Mouse (Mus musculus) large intestine, adult 2 months (tissue): ENCODE data around the gene Psmc1. TPM values are rescaled to one million over a fixed set of nuclear protein-coding genes. Genes with fewer than 3 reads are reported as not detected.

ENCODE experiments used
- DNase-seq: peaks from one replicate; pipeline ENCODE4 v3.0.0-alpha.2; 2012; ENCODE audit warnings: low read depth, low spot score
- WGBS: fragments of 180-500 bp; shearing (Covaris S2); methylation state at CpG from one replicate; pipeline ENCODE4 v1.1.7; 2018; 5-methylcytosine and 5-hydroxymethylcytosine counted together
- polyA plus RNA-seq: library from polyadenylated mRNA; depleted of rRNA; stranded (reverse); fragments of >200 nt; gene quantifications from 2 replicates; pipeline ENCODE4 v1.2.3, GENCODE M21; 2012; rRNA removed

The Psmc1 gene
- polyA plus RNA-seq = 41.6 and 42.8 TPM in 2 replicates

DNA sequence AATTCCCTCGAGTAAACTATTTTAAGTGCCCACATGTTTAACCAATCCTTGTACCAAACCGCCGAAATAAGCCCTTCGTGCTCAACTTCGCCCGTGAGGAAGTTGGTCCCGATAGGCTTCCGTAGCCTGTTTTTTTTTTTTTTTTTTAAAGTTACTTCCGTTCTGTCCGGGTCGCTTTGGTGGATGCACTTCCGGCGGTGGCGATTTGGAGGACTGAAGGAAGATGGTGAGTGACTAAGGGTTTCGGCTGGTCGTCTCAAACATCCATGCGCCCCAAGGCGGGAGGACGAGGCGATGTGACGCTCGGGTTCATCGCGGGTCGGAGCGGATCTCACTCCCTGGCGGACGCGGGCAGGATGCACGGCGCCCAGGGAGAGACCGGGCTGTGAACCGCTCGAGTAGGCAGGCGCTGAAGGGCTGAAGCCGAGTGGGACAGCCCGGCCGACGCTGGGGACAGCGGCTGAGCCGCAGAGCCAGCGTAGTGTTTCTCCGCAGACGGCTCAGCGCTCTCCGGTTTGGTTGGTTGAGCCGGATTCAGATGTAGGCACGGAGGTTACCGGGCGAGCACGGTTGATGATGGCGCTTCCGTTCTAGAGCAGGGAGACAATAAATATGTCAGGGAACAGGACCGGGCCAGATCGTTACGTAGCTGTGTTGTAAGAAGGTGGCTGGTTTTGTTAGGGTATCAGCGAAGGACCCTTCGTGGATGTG lies at the start of gene Psmc1:
Gene Psmc1, plus strand, starts transcription at position 169 of the 711 bp plus-strand sequence.
- under 1% methylated on average over 58 of the region's 58 CpGs for WGBS

DNA sequence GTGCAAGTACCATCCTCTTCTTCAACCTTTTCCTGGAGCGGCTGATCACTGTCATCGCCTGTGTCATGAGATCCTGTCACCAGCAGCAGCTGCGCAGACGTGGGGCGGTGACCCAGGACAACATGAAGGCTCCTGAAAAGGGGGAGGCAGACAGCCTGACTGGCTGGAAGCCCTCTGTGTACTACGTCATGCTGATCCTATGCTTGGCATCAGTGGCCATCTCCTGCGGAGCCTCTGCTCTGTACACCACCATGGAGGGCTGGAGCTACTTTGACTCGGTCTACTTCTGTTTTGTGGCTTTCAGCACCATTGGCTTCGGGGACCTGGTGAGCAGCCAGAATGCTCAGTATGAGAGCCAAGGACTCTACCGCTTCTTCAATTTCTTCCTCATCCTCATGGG lies 48.9 kb upstream of the Psmc1 start:
- 92% methylated on average over 10 of the region's 10 CpGs for WGBS

More for the DNA sequence above, at the start of gene Psmc1:
- peak; percentile 67 for DNase-seq

DNA sequence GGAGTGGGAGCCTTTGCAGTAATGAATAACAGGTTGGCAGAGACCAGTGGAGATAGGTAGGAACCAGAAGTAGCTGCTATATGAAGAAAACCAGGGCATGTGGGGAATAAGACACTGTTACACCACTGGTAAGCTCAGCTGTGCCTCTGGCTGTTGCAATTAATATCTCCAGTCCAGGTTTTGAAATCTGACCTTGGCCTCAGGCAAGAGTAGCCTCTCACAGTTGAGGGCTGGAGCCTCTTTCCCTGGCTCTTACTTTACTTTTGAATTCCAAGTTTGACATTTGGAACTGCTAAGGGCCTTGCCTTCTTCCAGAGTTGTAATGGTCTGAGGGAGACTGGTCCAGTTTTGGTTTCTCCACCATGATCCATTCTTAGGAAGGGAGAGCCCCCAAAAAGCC lies 48.1 kb upstream of the Psmc1 start:
- no peak for DNase-seq

More for the DNA sequence above, 48.9 kb upstream of the Psmc1 start:
- DNase-seq = no peak

DNA sequence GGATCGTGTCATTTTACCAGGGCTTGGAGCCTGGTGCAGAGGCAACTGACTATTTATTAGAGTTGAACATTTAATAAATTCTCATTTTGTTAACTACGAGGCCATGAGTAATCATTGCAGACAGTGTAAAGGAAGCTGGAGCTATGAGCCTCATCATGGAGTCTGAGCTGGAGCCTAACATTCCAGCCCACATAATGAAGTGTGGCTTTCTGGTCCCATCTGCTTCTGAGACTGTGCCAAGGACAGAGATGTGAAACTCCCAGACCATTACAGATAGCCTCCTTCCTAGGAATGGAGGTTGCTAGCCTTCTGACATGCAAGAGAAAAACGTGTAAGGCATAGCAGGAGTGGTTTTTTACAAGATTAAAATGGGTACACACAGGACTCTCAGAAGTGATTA lies 47.4 kb upstream of the Psmc1 start:
- 69% methylated on average over 3 of the region's 3 CpGs for WGBS
- DNase-seq = no peak

DNA sequence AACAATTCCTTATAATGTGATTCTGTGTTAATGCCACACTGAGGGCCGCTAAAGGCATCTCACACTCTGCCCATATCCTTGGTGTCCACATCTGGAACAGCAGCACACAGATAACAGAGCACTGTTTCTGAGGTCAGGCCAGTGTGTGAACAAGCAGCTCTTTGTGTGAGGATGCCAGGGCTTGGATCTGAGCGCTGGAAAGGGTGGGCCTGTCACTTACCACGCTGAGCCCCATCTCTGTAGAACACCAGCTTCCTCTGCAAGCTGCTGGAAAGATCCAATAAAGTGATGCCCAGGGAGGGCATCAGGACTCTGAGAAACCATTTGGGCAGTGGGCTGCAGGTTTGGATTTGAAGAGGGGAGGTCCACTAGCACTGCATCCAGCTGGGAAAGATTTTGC lies 44.8 kb upstream of the Psmc1 start:
- 80% methylated on average over 3 of the region's 3 CpGs for WGBS
- no peak for DNase-seq

DNA sequence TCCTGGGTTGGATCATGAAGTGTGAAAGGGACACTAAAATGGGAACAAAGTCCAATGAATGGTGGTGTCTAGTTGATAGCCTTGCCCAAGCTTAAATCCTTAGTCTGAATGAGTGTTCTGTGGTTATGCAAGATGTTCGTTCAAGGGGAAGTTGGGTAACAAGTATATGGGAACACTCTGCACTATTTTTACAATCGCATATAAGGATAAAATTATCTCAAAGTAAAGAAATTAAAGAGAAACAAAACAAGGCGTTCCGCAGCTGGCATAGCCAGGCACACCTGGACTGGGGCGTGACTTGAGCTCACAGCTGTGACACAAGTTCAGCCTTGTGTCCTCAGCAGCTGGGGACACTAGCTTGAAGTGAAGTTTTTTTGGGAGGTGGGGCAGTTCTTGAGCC lies 42.5 kb upstream of the Psmc1 start:
- WGBS = 27% methylated on average over 5 of the region's 5 CpGs
- DNase-seq = no peak

DNA sequence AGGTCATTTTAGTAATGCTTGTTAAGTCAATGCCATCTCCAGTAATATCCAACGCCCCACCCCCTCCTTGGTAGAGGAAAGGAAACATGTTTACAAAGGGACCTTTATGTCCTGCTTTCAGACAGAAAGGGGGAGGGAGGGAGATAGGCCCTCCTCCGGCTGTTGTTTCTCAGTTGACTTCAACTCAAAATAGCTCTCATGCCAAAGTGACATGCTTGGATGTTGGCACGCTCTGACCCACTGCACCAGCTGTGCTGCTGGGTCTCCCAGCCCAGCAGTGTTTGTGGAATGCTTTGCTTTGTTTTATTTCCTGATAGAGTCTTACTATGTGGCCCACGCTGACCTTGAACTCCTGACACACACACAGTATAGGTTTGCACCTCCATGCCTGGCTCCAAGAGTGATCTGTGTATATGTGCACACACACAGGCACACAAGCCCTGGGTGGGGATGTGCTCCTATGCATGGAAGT lies 36.7 kb upstream of the Psmc1 start:
- 50% methylated on average over 4 of the region's 4 CpGs for WGBS
- no peak for DNase-seq

DNA sequence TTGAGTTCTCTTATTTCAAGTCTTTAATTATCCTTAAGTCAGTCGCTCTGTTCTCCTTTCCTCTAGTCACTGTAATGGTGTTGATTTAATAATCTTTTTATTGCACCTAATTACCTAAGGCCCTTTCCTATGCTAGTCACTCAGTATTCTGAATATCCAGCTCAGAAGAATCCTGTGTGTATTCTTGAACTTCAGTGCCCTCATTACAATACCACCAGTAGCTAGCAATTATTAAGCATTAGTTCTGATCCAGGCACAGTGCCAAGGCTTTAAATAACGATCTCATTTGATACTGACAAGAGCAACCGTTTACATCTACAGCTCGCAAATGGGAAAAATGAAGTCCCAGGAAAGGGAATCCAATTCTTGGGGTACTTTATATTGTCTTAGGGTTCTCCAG lies 34.2 kb upstream of the Psmc1 start:
- WGBS = 61% methylated on average over 4 of the region's 4 CpGs
- DNase-seq = no peak

DNA sequence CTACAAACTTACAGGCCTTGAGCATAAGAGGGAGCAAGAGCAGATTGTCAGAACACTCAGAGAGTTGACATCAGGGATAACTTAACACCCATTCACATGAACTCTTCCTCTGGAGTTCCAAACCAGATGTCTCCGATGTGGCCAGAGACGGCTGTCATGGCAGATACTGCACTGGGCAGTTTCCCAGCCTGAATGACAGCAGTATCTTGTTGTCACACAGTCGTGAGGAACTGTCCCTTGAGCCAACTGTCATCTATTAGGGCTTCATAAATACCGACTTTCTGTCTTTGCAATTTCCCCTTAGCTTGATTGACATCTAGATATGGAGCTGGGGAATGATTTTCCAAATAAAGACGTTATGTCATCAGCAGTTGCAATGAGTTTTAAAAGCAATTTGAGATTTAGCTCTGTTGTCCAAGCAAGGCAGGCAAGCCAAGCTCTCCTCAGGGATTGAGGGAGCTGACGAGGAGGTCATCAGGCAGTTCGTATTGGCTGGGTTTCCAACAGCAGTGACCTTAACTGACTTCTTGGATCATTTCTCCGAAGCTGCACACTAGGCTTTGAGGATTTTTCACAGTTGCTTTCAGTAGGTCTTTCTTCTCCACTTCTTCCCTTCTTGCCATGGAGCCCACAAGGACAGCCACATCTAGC lies 30.2 kb upstream of the Psmc1 start:
- DNase-seq = no peak
- 68% methylated on average over 8 of the region's 8 CpGs for WGBS

DNA sequence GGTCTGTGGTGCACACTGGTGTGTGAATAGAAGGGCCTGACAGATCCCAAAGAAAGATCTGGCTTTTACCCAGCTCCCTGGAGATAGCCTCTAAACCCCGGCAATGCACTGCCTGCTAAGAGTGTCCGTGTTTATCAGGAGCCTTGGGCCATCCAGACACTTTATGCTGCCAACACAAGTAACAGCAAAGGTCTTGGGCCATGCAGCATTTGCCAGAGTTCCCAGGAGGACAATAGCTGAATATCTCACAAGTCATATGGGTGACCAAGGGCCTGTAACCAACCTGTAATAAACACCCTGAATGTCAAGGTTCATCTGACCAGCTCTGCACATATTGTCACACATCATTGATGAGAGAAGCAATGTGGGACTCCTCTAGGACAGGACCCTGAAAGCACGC lies 21.9 kb upstream of the Psmc1 start:
- WGBS = 87% methylated on average over 3 of the region's 3 CpGs
- no peak for DNase-seq

DNA sequence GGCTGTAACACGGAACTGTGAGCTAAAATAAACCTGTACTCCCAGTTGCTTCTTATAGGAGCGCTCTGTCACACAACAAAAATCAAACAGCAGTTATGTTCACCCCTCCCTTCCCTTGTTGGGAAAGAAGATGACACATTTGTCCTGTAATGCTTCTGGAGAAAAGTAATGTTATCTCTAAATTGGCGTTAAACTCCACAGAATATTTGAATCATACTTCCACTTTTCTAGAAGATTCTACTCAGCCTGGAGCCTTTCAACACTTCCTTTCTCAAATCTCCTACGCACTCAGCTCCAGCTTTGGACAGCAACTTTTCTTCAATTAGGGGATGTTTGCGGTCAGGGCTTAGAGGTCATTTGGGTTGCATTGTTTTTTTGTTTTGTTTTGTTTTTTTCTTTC lies 20.7 kb upstream of the Psmc1 start:
- 83% methylated on average over 5 of the region's 5 CpGs for WGBS
- no peak for DNase-seq

DNA sequence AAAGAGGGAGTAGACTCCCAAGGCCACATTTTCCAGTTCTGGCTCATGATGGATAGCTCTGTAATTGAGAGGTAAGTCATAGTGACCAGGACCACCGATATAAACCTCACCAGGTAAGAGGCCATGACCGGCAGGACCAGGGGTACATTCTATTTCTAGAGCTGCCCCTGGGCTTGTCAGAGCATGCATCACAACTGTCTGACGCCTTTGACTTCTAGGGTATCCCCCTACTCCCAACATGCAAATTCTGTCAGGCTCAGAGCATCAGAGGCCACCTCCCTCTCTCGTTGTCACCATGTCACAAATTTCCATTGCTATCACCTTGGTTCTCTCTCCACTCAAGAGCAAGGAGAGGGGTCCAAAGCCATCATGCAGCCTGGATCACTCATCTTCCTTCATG lies 19.2 kb upstream of the Psmc1 start:
- 88% methylated on average over 4 of the region's 4 CpGs for WGBS
- no peak for DNase-seq

DNA sequence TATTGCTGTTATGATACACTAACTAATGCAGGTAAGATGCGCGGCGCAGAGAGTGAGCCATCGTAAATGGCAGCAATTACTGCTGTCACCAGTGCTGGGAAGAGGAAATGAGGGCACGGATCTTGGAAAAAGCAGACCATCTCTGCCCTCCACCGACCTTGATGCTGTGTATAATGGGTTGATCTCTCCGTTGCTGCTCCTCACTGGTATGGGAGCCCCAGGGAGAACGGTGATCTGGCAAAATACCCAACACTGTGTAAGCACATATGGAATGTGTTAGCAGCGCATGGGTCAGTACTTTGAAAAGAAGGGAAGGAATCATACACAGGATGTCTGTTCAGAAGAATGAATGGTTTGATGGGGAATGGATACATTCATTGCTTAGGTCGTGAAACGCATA lies 16.9 kb upstream of the Psmc1 start:
- DNase-seq = no peak
- 71% methylated on average over 11 of the region's 11 CpGs for WGBS

DNA sequence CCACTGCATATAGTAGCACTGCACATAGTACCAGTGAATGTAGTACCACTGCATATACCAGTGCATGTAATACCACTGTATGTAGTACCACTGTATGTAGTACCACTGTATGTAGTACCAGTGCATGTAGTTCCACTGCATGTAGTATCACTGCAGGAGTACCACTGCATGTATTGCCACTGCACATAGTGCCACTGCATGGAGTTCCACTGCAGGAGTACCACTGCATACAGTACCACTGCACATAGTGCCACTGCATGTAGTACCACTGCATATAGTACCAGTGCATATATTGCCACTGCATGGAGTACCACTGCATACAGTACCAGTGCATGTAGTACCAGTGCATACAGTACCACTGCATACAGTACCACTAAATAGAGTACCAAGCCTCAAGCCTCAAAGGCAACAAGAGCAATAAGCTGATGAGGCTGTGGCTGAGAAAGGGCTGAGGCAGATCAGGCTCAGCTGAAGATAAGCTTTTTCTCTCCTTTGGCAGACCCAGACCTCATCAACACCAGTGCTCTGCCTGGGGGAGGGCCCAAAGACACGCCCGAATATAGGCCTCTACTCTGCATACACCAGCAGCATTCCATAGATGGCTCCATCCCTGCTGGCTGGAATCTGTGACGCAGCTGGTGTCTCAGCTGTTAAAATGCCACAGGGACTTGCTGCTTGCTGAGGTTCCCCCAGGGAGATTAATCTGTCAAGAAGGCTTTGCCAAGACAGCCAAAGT lies 9.8 kb upstream of the Psmc1 start:
- no peak for DNase-seq
- 49% methylated on average over 3 of the region's 3 CpGs for WGBS

DNA sequence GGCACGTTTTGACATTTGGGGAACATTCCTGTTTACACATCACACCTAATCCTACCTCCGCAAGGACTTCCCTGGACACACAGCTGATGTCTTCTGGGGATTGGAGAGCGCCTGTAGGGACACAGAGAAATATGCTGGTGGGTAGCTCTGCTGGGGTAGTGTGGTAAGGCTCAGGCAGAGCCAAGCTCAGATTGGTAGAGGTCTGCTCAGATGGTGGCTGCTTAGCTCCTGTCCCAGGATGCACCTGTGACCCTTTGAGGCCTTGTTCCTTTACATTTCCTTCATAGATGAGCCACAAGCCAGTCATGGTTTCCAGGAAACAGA lies 9.3 kb upstream of the Psmc1 start:
- 63% methylated on average over 3 of the region's 3 CpGs for WGBS
- no peak for DNase-seq

DNA sequence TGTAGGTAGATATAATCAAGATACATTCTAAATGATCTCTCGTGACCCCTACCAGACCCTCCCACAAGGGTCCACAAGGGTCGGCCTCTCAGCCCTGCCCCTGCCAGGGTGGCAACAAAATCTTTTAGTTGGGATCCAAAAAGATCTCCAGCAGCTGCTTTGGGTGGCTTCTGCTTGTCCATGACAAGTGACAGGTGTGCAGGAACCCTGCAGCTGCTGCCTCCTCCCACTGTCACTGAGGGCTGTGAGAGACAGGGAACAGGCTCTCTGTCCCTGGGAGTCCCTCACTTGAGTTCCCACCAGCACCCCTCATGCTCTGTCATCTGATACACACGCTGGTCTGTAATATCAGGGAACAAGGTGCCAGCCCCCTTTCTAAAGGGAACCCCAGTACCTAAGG lies 8.3 kb upstream of the Psmc1 start:
- no peak for DNase-seq
- WGBS = 63% methylated on average over 3 of the region's 3 CpGs

DNA sequence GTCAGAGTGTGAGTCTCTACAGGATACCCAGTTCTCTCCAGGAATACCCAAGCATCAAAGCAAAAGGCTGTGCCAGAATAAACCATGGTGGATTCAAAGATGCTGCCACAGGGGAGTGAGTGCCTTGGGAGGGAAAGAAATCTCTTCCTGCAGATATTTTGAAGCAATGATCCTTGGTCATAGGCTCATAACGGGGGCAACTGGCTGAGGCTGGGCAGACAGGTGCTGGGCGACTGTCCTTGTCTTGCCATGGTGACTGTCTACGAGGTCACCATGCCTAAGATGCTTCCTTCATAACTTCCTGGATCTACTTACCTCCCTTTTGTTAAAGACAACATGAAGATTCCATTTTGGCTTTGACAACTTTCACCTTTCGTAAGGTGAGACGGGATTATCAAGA lies 5.4 kb upstream of the Psmc1 start:
- WGBS = 85% methylated on average over 5 of the region's 5 CpGs
- DNase-seq = no peak

DNA sequence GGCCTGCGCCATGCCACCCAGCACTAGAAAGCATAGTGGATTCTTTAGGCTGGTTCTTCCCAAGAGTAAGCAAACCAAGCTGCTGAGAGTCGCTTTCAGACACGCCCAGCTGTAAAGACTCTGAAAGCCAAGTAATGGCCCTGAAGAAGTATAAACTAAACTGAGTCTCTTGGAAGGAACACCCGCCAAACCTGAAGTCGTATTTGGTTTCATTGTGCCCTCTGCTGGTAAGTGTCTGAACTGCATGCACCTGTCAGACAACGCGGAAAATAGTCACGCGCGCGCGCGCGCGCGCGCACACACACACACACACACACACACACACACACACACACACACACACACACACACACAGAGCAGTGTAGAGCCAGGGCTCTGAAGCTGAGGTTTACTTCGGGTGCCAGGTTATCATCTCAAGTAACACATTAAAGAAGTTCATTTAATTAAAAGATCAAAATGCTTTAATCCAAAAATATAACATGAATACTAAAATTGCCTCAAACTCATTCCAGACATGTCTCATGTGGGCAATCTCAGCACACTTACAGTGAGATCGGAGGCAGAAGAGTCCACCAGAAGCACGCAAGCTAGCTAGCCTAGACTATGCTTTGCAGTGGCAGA lies 3.6 kb upstream of the Psmc1 start:
- peak; percentile 75 for DNase-seq

DNA sequence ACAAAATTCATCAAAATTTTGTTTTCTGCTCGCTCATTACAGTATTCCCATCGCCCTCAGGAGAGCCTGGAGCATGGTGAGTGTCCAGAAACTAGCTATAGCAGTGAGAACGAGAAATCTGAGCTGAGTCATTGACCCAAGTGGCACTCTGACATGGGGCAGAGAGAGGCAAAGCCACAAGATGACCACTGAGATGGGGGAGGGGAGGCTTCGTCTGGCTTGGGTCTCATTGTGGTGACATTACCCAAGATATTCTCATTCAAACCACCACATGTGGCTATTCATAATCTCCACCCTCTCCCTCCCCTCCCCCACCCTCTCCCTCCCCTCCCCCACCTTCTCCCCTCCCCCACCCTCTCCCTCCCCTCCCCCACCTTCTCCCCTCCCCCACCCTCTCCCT lies 2.5 kb upstream of the Psmc1 start:
- WGBS = 52% methylated on average over 4 of the region's 4 CpGs
- no peak for DNase-seq

More for the DNA sequence above, 3.6 kb upstream of the Psmc1 start:
- WGBS = 9% methylated on average over 20 of the region's 20 CpGs

DNA sequence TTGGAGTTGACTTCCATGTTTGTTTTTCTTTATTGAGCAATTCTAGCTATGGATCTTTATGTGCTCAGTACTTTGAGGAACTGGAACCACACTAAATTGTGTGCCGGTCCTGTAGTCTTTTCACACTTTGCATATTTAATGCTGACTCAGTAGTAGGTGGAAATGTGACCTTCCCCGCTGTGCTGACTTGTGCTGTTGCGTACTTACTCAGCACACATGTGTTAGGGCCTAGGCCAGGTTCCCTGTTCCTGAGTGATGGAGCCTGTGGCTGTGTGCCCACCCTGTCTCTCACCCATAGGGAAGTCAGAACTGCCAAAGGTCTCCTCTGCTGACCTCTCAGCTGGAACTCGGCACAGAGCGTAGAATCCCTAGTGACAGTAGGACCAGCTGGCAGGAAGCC lies 6.0 kb downstream of the Psmc1 start:
- 83% methylated on average over 5 of the region's 5 CpGs for WGBS
- no peak for DNase-seq
